Mouse (Mus musculus): ENCODE measurements at regions not wholly inside any gene's neighbourhood (a gene's known extent, or its start where the extent isn't known, plus 50 kb on each side); places are given as distances from the start of the nearest gene placed in this dataset.
A peak's percentile ranks its signal among the peaks of the same experiment; 100 is the strongest.
"Not testable (repeated sequence)": the region's sequence is repeated elsewhere in the genome, so short reads cannot be mapped to it uniquely, and the experiment has no call there.

DNA sequence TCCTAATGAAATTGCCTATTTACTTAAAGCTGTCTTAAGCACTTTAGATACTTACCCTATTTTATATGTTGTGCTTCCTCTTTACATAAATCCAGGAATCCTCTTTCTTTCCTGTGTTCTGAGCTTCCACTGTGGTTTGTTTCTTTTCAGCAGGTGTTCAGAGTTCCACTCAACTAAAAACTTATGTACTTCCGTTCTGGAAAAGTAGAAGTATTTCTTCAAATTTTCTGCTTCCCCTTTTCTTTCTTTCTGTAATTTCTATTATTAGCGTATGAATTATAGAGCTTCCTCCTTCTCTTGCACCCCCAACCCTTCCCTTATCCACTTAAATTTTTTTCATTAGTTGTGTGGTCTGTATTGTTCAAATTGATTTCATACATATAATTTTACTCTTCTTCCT is 165.8 kb upstream of the Nudt12 start:
- no peak for DNase-seq (ENCODE audit: low spot score in 2 of 2)

- no peak for DNase-seq (ENCODE audit: low spot score in 2 of 2)
Observed at GRCm38 (mm10) chr17:59156345-59156744, 143.2 kb upstream of the Nudt12 start.

DNA sequence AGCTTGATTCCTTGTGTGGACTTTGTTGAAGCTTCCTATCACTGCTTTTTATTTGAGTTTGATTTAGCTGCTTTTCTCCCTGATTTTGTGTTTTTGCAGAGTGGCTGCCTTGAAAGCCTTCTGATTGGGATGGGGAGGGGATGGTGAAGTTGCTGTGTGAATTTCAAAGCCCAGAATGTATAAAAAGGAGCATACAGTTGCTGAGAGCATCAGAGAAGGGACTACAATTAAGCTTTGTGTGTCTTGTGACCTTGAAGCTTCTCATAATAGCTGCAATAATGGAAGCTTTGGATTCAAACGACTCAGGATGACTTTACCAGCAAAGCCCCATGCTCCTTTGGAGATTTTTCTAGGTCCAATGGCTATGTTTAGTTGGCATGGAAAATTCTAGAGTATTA is 130.6 kb upstream of the Nudt12 start:
- no peak for DNase-seq (ENCODE audit: low spot score in 2 of 2)

DNA sequence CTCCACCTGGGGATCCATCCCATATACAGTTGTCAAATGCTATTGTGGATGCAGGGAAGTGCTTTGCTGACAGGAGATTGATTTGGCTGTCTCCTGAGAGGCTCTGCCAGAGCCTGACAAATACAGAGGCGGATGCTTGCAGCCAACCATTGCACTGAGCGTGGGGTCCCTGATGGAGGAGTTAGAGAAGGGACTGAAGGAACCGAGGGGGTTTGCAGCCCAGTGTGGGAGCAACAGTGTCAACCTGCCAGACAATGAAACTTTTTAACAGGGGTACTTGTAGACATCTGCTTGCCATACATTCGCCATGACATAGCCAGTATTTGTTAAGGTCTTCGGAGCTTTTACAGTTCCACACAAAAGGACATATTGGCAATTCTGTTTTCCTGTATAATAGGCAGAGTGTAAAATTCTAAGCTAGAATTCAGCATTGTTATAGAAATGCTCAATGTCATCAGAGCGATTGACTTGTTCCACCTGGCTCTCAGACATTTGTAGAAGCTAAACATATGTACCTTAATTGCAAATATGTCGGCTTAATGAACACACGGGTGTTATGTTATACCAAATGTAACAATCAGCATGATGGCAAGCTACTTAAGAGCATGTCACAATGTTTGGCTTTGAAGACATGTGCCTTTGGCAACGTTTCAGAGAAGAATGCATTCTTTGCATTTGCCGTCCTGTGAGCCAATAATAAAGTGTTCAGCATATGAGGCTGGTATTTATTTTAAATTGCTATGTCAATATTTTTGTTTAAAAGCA is 130.0 kb upstream of the Nudt12 start:
- DNase-seq (ENCODE audit: low spot score in 2 of 2), result no peak

DNA sequence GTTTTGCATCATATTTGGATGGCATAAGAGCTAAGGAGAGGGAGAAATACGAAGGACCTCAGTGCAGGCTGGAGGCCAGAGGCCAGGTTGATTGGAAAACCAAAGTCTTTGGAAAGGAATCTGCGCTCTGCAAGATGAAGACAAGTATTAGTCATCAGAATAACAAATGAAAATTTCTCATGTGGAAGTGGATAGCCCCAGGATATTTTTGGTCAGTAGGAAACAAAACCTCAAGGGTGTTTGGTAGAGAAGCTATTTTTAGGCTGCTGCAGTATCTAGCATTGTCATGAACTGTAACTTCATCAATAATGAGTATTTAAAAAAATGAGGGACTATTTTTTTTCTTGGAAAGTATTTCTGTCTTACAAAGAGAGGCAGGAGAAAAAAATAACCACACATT is 125.6 kb upstream of the Nudt12 start:
- no peak for DNase-seq (ENCODE audit: low spot score in 2 of 2)

DNA sequence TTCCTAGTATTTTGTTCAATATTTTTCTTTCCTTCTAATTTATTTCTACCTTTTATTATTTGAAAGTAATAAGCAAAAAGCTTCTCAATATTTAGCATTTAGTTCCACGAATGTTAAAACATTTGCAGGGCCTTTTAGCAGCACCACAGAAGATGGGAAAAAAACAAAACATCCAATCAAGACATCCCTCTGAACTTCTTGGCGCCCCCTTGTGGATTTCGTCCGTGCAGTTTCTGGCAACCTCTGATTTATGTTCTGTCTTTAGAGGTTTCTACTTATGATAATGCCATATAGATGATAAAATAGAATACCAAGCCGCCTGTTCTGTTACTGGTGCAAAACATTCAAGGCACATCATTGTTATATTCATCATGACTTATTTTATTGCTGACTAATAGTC is 86.2 kb upstream of the Nudt12 start:
- DNase-seq (ENCODE audit: low spot score in 2 of 2), result peak in 1 of 2 experiments; percentile 38

DNA sequence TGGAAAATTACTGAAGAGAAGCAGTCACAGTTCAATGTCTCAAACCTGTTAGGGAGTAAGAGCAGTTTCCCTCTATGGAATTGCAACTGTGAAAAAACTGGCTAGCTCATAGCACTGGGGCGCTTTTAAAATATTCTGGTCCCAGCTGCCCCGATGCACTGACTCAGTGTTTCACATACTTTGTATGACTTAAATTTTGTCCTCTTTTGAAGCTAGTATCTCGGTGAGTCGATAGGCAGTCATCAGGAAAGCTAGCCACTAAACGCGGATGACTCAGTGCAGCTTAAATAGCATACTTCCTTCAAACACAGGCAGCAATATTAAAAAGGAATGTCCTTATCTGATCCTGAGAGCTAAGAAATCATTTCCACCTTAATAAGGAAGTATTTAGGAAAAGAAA is 63.7 kb upstream of the Nudt12 start:
- not testable (repeated sequence) for DNase-seq (ENCODE audit: low spot score in 2 of 2)

GRCm38 (mm10) chr17:59076361-59076760 is 63.2 kb upstream of the Nudt12 start:
- not testable (repeated sequence) for DNase-seq (ENCODE audit: low spot score in 2 of 2)

All from gastrocnemius, postnatal 4 days (tissue).